Mouse (Mus musculus) forelimb bud, embryonic 11.5 days (tissue): ENCODE measurements around the gene Ms4a3.

Source experiments
- DNase-seq: peaks from one replicate; pipeline ENCODE4 v3.0.0-alpha.2; 2012; ENCODE audit warnings: low read depth, low spot score

The Ms4a3 gene

GRCm38 (mm10) chr19:11640732-11641131, at the start of gene Ms4a3:
Gene Ms4a3, minus strand, starts transcription at chr19:11640851.
- no peak for DNase-seq

GRCm38 (mm10) chr19:11661562-11661961, 20.9 kb upstream of the Ms4a3 start:
- DNase-seq: no peak

- DNase-seq: no peak
Observed at GRCm38 (mm10) chr19:11660459-11660858, 19.8 kb upstream of the Ms4a3 start, which contains the start of gene Oosp2. Gene Oosp2, minus strand, starts transcription at chr19:11660559.

- DNase-seq: no peak
Observed at GRCm38 (mm10) chr19:11659142-11659541, 18.5 kb upstream of the Ms4a3 start.

DNA sequence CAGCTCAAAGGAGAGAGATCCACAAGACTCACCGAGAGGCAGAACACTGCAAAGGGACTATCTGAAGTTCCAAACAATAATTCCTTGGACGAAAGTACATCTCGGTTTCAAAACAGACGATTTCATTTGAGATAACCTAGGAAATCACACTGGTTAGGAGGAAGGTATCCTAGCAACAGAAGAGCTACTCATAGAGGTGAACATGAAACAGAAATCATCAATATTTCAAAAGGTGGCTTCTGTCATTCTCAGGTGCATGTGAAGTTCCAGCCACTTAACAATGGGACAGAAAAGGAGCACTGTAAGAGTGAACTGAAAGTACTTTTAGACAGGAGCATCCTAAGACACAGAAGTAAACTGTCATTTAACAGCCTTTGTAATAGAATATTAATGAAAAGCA, 8.9 kb upstream of the Ms4a3 start:
- no peak for DNase-seq

GRCm38 (mm10) chr19:11646166-11646565, 5.5 kb upstream of the Ms4a3 start:
- DNase-seq: no peak

GRCm38 (mm10) chr19:11639038-11639437, 1.6 kb downstream of the Ms4a3 start:
- no peak for DNase-seq

GRCm38 (mm10) chr19:11635572-11635971, 5.1 kb downstream of the Ms4a3 start:
- DNase-seq: no peak

GRCm38 (mm10) chr19:11634330-11634729, 6.3 kb downstream of the Ms4a3 start:
- no peak for DNase-seq

- DNase-seq: no peak
Observed at GRCm38 (mm10) chr19:11633732-11634131, 6.9 kb downstream of the Ms4a3 start.

- DNase-seq: peak; percentile 12
Observed at GRCm38 (mm10) chr19:11625231-11625630, 15.4 kb downstream of the Ms4a3 start.

GRCm38 (mm10) chr19:11624800-11625199, 15.9 kb downstream of the Ms4a3 start:
- DNase-seq: peak; percentile 20

- DNase-seq: no peak
Observed at GRCm38 (mm10) chr19:11623551-11623950, 17.1 kb downstream of the Ms4a3 start, which contains the start of gene Ms4a2. Gene Ms4a2, minus strand, starts transcription at chr19:11623719.

- DNase-seq: no peak
Observed at GRCm38 (mm10) chr19:11617983-11618382, 22.7 kb downstream of the Ms4a3 start.

DNA sequence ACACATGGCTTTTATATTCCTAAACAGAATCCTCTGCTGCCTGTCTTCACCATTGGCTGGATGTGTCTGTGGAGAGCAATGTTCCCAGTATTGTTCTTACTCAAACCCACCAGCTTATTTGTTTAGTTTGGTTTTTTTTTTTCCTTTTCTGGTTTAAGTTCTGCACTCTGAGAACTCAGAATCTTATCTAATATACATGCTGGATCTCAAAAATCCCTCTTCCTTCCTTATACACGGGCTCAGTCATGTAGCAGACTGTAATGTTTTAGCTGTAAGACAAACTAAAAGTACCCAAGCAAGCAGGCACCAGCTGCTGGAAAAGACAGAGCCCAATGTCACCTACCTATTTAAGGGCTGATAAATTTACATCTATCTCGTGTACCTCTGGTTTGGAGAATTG, 25.8 kb downstream of the Ms4a3 start:
- DNase-seq: no peak

GRCm38 (mm10) chr19:11613776-11614443, 26.7 kb downstream of the Ms4a3 start:
- DNase-seq: no peak

GRCm38 (mm10) chr19:11613084-11613483, 27.6 kb downstream of the Ms4a3 start:
- DNase-seq: no peak

DNA sequence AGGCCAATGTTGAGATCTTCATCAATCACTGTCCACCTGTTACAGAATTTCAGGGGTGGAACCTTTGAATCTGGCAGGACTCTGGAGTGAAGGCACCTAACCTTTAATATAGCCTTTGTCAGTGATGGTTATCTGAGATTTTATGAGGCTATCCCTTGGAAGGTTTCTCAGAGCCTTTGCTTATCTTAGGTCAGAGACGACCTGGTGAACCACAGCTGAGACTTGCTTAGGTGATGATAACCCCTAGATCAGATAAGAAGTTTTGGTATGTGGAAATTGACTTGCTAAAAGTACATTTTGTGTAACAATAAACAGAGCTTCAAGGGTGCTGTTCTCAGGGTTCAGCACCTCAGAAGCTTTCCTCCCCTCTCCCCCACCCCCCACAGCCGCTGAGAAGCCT, 28.4 kb downstream of the Ms4a3 start:
- no peak for DNase-seq

DNA sequence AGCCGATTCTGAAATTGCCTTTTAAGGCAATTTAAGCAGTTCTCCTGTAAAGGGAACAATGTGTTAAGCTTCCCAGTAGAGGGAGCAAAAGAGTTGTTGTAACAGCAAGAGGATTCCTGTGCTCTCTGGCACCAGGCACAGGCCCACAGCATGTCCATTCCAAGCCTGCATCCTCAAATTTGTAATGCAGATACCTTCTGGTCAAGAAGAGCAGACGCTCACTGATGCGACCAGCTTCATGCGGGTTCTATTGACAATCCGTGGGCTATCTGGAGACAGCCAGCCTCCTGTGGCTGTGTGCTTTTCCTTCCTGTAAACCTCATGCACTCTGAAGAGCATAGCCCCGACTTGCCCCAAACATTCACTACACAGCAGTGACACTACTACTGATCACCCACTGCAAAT, 29.1 kb downstream of the Ms4a3 start:
- DNase-seq: peak; percentile 46

DNA sequence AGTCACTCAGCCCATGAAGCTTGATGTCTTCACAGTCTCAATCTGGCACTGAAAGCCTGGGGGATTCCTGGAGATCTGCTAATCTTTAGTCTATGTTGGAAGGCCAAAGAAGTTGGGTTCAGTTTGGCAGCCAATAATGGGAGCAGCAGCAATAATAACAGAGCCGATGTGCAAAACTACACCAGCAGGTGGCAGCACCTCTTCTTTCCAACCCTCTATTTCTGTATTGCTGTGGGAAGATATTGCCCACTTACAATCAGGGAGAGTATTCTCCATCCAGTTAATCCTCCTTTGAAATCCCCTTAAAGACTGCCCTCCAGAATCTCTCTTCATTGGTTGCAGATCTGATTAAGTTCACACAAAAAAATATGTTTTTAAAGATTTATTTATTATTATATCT, 32.5 kb downstream of the Ms4a3 start:
- DNase-seq: peak; percentile 43

DNA sequence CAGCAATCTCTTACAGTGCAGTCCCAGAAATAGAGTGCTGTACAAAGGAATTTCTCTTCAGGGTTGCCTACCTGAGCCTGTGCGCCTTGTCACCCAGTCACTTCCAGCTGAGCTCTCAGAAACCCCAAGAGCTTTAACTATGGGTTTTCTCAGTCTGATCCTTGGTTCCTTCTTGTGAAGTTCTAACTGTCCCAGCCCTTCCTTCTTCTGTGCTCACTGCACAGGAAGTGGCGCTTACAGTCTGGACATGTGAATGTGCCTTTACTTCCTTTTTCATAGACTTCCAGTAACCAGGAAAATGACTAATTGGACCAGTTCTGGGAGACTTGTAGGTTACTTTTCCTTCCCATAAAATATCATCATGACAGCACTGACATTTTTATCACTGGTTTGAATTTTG, 36.0 kb downstream of the Ms4a3 start, which contains the start of gene Ms4a6d:
Gene Ms4a6d (minus strand): TSS at position 247 of the 400 bp plus-strand sequence.
- DNase-seq: no peak

- peak; percentile 24 for DNase-seq
Observed at GRCm38 (mm10) chr19:11602026-11602425, 38.6 kb downstream of the Ms4a3 start.

DNA sequence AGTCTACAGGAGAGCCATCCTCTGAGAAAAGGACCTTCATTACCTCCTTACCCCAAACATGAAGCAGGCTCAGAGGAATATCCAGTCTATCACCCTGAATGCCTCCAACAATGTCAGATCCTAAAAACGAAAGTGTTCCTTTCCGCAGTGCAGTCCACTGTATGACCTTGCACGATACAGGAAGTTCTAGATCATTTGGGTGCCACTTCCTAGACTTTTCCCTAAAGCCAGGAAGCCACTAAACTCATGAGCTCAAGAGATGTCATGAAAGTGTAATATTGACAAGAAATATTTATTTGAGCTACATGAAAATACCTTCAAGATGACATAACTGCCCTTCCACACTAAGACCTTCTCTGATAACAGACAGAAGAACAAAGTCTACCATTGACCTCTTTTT, 39.3 kb downstream of the Ms4a3 start:
- DNase-seq: no peak
